Mouse (Mus musculus) right cerebral cortex, postnatal 25 days (tissue): ENCODE results near the gene Fam222b.

ENCODE experiments used
- DNase-seq: peaks from one replicate; pipeline ENCODE4 v3.0.0; 2022

Gene Fam222b

DNA sequence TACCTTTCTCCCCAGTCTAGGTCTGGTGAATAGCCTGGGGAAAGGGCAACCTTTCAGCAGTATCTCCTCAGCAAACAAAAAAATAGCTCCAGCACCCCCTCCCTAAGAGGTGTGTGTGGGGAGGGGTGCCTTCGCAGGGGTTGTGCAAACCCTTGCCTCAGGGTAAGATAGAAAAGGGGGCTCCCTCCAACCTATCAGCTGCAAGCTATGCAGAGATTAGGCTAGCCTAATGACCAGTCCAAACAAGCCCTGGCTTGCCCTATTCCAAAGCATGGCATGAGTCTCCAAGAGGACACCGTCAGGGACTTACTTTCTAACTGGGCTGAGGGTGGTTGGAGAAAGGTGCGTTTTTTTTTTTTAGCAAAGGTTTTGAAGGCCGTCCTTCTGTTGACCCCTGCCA is 71.7 kb downstream of the Fam222b start:
- DNase-seq, result no peak

- no peak for DNase-seq
Observed at GRCm38 (mm10) chr11:78166640-78167039, 72.2 kb downstream of the Fam222b start.

- DNase-seq, result no peak
Observed at GRCm38 (mm10) chr11:78167257-78167959, 72.9 kb downstream of the Fam222b start.

DNA sequence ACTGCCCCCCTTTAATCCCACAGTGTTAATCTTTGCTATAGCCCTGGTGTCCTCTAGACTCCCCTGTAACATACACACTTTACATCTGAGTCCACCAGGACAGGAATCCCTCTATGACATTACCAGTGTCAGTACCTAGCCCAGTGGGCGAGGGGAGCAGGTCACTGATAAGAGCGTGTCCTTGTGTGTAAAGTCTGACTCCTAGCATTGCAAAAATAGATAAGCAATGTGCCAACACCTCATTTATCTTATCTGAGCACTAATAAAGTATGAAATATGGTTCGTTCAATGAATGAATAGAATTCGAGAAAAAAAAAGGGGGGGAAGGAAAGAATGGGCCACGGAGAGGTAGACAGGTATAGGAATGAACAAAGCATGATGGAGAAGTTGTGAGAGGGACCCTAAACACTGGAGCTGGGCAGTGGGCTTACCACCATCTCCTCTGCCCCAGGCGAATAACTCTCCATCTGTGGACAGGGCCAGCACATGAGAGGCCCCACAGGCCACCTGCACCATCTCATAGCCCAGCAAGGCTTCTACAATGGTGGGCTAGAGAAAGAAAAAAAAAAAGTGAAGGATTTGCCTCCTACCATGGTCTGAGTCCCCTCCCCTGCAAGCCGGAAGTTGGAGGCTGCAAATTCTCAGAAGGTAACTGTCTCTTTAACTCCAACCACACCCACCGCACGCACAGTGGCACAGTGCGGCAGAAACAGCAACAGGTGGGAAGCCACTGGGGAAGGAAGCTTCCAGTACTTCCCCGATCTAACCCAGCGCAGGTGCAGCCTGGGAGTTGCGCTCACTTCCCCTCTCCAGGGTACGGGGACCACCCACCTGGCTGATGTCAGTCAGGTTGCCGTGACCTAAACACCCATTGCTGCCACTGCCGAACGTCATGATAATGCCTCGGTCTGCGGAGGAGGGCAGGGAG is 74.3 kb downstream of the Fam222b start:
- DNase-seq, result no peak

DNA sequence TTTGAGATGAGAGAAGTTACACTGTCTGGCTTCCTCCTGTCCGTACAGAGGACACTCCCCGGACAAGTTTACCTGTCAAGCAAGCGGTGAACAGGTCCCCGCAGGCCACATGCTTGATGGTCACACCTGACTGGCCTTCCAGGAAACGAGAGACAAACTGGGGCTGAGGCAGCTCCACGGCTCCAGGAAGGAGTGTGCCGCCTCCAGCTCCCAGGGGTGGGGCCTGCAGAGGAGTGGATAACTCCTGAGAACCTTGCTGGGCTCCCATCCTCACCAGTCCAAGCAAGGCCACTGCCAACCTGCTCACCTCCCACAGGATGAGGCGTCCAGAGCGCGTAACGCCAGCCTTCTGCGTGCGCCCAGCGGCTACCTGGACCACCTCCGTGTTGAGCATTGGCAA is 75.8 kb downstream of the Fam222b start:
- no peak for DNase-seq

DNA sequence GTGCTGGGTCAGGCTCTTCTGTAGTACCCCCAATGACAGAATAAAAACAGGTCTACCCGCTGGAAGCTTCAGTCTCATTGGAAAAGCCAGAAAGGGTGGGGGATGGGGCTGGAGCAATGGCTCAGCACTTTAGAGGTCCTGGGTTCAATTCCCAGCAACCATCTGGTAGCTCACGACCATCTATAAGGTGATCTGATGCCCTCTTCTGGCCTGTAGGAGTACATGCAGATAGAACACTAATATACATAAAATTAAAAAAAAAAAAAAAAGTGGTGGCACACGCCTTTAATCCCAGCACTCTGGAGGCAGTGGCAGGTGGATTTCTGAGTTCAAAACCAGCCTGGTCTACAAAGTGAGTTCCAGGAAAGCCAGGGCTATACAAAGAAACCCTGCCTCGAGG is 76.9 kb downstream of the Fam222b start:
- no peak for DNase-seq

DNA sequence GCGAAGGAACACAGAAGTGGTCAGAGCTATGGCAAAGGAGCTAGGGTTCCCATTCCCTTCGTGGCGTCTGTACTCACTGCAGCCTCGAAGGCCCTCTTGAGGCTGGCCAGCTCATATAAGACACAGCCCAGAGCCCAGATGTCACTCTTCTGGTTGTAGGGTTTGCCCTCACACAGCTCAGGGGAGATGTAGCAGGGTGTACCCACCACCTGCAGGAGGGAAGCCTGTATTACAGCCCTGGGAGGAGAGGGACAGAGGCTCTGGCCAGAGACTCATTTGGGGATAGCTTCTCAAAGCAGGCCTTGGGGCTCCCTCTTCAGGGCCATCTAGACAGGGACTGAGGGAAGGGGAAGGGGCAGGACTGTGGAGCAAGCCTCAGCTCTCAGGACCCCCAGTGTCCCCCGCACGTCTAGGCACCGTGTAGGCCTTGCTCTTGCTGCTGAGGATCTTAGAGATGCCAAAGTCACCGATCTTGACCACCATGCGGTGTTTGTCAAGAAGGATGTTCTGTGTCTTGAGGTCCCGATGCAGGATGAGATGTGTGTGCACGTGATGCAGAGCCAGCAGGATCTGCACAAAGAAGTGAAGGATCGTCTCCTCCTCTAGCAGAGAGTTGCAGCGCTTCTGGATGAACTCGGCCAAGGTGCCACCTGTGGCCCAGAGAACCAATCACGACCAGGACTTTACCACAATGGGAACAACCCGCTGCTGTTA is 77.7 kb downstream of the Fam222b start:
- DNase-seq, result no peak

GRCm38 (mm10) chr11:78172748-78173383 is 78.4 kb downstream of the Fam222b start:
- DNase-seq, result no peak

GRCm38 (mm10) chr11:78174506-78174905 is 80.0 kb downstream of the Fam222b start:
- no peak for DNase-seq

DNA sequence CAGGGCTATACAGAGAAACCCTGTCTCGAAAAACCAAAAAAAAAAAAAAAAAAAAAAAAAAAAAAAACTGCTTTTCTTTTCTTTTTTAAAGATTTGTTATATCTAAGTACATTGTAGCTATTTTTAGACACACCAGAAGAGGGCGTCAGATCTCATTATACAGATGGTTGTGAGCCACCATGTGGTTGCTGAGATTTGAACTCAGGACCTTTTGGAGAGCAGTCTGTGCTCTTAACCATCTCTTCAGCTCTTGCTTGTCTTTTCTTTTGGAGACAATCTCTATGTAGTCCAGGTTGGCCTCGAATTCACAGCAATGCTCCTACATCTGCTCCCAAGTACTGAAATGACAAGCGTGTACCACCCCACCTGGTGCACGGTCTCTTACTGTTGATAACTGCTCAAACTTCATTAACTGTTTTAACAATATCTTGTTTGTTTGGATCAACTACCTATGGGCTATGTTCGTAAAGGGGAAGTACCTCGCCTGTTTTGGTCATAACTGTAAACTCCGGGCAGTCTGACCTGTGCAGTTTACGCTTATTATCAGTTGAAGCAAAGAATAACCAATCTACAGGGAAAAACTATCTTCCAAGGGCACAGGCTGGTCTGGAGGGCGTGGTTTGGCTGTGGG is 81.4 kb downstream of the Fam222b start:
- DNase-seq, result no peak

DNA sequence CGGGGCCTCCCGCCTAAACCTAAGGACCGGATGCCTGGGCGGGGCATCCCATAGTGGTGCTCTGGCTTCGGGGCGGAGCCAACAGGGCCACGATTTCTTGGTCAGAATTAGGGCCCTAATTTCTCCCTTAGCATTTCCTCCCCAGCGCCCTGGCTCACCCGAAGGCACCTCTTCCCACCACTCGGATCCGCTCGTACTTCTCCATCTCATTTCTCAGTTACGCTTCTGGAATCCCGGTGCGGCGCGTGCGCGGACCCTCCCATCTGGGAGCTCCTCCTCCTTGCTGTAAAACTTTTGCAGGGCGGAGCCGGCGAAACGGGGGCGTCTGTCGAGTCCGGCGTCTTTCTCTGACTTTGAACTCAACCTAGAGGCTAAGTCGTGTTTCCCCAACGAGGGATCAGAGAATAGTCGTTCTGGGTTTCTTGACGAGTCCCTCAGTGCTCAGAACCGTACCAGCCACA is 82.0 kb downstream of the Fam222b start, which contains the start of the genes Nek8 and Tlcd1:
Nek8 (minus strand) TSS at position 274 of the 461 bp plus-strand sequence.
Tlcd1 (plus strand) TSS at position 310 of the 461 bp plus-strand sequence.
- peak; percentile 84 for DNase-seq

DNA sequence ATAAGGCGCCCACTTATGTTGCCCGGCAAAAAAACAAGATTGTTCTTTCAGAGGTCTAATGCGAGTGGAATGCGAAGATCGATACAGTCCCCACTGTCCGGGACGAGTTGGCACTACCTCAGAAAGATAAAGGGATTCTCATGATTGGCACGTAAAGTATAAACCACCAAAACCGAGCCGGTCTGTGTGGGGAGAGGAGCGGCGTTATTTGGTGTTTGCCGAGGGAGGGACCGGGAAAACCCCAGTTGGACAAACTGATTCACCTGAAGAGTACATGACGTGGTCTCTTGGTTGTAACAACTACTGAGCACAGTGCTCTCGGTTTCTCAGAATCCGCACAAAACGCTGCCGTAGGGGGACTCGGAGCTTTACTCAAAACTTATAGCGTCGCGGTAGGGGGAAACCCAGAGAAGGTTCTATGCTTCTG is 82.5 kb downstream of the Fam222b start:
- DNase-seq, result no peak

- DNase-seq, result no peak
Observed at GRCm38 (mm10) chr11:78177437-78177836, 83.0 kb downstream of the Fam222b start.

- peak; percentile 90 for DNase-seq
Observed at GRCm38 (mm10) chr11:78177903-78178858, 83.7 kb downstream of the Fam222b start.

DNA sequence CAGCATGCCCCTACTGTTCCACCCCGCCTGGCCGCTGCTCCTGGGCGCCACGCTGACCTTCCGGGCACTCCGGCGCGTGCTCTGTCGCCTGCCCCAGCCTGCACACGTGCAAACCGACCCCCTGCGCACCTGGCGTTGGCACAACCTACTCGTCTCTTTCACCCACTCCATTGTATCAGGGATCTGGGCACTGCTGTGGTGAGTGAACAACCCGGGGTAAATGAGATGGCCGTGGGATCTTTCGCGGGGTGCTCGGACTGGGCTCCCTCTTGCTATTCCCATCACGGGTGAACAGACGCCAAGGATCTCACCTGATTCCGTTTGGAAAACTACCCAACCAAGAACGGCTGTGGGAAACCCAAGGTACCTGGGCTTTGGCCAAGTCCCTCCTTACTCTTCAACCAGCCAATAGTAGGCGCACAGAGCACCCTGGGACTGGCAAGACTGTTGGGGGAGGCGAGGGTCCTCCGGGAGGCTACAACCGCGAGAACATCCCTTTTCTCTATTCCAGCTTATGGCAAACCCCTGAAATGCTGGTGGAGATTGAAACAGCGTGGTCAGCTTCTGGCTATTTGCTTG is 84.5 kb downstream of the Fam222b start:
- DNase-seq, result no peak

GRCm38 (mm10) chr11:78179438-78179999 is 85.1 kb downstream of the Fam222b start:
- no peak for DNase-seq

- DNase-seq, result no peak
Observed at GRCm38 (mm10) chr11:78180081-78180761, 85.8 kb downstream of the Fam222b start.

GRCm38 (mm10) chr11:78181830-78182357 is 87.4 kb downstream of the Fam222b start:
- DNase-seq, result no peak

GRCm38 (mm10) chr11:78182450-78182849 is 88.0 kb downstream of the Fam222b start:
- no peak for DNase-seq
